Mouse (Mus musculus): ENCODE data around the gene Chrnd.

DNA sequence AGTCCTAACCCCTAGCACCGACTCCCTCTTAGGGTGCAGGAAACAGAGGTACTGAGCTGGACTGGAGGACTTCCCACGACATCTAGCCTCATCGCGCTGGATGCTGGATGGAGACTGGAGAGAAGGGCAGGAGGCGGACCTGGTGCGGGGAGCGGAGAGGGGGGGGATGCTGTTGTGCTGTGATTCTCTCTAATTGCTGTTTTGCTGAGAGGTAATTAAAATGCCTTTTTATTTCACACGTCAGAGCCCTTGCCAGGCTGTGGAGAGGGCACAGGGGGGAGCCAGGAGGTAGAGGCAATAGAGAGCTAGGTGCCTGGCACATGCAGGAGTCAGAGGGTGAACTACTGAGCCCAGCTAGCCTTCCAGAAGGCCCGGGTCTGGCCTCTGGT, 25.6 kb upstream of the Chrnd start:
- TF ChIP-seq EP300 (optimal IDR thresholded peaks at IDR 0.05) (no peak), CTCF (IDR thresholded peaks at IDR 0.05; ENCODE audit: low read depth) (no peak)
